Mouse (Mus musculus): Measurements from ENCODE around the gene Myom3. TPM values are rescaled to one million over a fixed set of nuclear protein-coding genes. Genes with fewer than 3 reads are reported as not detected.

Gene Myom3
- polyA plus RNA-seq, 1 experiment from 2014 or later = 0.35 TPM

DNA sequence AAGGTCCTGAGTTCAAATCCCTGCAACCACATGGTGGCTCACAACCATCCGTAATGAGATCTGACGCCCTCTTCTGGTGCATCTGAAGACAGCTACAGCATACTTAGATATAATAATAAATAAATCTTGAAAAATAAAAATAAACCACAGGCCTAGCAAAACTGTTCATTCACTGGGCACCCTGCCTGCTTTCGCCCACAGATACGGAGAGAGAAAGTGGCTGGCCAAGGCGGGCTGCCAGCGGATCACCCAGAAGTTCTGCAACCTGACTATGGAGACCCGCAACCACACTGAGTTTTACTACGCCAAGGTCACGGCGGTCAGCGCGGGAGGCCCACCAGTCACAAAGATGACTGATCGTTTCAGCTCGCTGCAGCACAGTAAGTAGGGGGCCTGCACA lies 25.6 kb upstream of the Myom3 start:
- Histone ChIP-seq H3K4me2 (replicated peaks; ENCODE audit: low read depth, low read length) (no peak overlapping the region), H3K9ac (ENCODE audit: low read depth, low read length) (no peak overlapping the region)
- no peak for ATAC-seq (ENCODE audit: low FRiP score, low TSS enrichment)

DNA sequence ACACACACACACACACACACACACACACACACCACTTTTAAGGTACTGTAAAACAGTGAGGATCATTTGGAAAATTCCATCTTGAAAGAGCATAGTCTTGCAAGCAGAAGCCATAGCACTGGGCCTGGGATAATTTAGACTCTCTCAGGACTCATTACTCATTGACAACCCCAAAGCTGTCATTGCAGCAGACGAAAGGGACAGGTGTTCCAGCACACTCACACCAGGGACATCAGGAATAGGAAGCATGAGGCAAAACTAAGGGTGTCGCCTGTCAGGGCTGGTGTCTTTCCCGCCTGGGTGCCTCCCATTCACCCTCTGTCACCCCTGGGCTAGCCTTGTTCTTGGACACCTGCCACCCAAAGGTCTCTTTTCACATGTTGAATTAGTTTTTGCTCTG lies 22.6 kb upstream of the Myom3 start:
- peaks cover 6% of the 10 kb centered on the region for H3K9me3 ChIP-seq (ENCODE audit: control insufficient read depth, low read length)
- no peak overlapping the region for H3K9ac ChIP-seq (ENCODE audit: low read depth, low read length)
- no peak for ATAC-seq (ENCODE audit: low FRiP score, low TSS enrichment)
- H3K27me3 ChIP-seq (ENCODE audit: control insufficient read depth, insufficient read depth, low read length) = no peaks in the 10 kb centered on the region
- no peak overlapping the region for H3K27ac ChIP-seq (ENCODE audit: low read depth, low read length)
- no peak overlapping the region for H3K4me3 ChIP-seq (ENCODE audit: low read length)
- 71% methylated on average over 3 of the region's 3 CpGs for WGBS
- no peaks in the 10 kb centered on the region for H3K36me3 ChIP-seq (ENCODE audit: control insufficient read depth, insufficient read depth, low read length)
- H3K4me1 ChIP-seq (ENCODE audit: control insufficient read depth, insufficient read depth, low read length) = no peaks in the 10 kb centered on the region
- no peak overlapping the region for H3K4me2 ChIP-seq (replicated peaks; ENCODE audit: low read depth, low read length)

More for the DNA sequence above, 25.6 kb upstream of the Myom3 start:
- Histone ChIP-seq H3K9me3 (ENCODE audit: control insufficient read depth, low read length) (peaks cover 6% of the 10 kb centered on the region), H3K4me3 (ENCODE audit: low read length) (no peak overlapping the region), H3K4me1 (ENCODE audit: control insufficient read depth, insufficient read depth, low read length) (no peaks in the 10 kb centered on the region), H3K36me3 (ENCODE audit: control insufficient read depth, insufficient read depth, low read length) (no peaks in the 10 kb centered on the region), H3K27ac (ENCODE audit: low read depth, low read length) (no peak overlapping the region), H3K27me3 (ENCODE audit: control insufficient read depth, insufficient read depth, low read length) (no peaks in the 10 kb centered on the region)
- WGBS = 94% methylated on average over 14 of the region's 14 CpGs

DNA sequence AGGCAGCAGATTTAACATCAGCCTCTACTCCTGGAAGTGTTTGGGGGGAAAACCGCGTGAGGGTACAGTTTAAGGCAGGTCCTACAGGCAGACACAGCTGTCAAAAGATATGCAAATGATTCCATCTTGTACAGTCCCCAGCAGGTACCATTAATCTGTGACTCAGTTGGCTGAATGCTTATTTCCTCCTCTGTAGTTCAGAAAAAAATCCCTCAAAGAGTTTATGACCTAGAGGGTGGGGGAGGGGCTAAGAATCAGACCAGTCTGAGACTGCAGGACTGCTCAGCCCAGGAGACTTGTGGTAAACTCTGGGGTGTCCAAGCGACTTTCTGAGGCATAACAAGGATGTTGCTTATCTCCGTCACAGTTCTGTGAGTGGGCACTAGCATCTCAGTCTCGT lies 21.3 kb upstream of the Myom3 start:
- Histone ChIP-seq H3K27ac (ENCODE audit: low read depth, low read length) (no peak overlapping the region), H3K27me3 (ENCODE audit: control insufficient read depth, insufficient read depth, low read length) (no peaks in the 10 kb centered on the region), H3K4me1 (ENCODE audit: control insufficient read depth, insufficient read depth, low read length) (peaks cover under 1% of the 10 kb centered on the region), H3K4me3 (ENCODE audit: low read length) (no peak overlapping the region), H3K4me2 (replicated peaks; ENCODE audit: low read depth, low read length) (no peak overlapping the region), H3K9ac (ENCODE audit: low read depth, low read length) (no peak overlapping the region), H3K36me3 (ENCODE audit: control insufficient read depth, insufficient read depth, low read length) (no peaks in the 10 kb centered on the region), H3K9me3 (ENCODE audit: control insufficient read depth, low read length) (peaks cover 6% of the 10 kb centered on the region)
- ATAC-seq (ENCODE audit: low FRiP score, low TSS enrichment) = no peak
- WGBS = 47% methylated on average over 5 of the region's 5 CpGs

DNA sequence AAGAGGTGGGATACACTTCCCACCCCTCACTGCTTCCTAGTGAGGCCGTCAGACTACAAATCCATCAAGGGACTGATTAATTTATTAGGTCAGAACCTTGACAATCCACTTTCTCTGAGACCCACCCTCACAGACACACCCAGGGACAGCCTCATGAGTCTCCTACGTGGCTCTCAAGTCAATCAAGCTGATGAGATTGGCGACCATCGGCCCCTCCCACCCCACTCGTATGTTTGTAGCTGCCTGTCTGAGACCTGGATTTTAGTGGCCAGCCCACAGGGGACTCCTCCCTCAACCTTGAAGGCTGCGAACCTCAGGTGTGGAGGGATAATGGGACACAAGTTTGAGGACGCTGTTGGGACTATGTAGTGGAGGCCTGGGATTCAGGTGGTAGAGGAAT lies 20.4 kb upstream of the Myom3 start:
- no peak for ATAC-seq (ENCODE audit: low FRiP score, low TSS enrichment)
- Histone ChIP-seq H3K4me2 (replicated peaks; ENCODE audit: low read depth, low read length) (no peak overlapping the region), H3K9ac (ENCODE audit: low read depth, low read length) (no peak overlapping the region)

DNA sequence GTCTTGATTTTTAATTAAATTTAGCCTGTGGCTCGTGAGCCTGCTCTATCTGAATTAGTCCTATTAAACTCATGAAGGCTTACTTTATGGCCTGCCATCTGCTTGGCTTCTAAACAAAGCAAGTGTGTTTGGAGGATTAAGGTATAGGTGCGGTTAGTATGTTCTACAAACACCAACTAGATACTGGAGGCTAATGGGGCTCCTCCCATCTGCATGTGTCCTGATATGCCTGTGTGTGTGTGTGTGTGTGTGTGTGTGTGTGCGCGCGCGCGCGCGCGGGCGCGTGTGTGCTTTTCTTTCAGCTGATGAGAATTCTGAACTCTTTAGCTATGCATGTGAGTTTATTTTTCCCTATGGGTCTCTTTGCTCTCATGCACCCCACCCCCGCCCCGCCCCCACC lies 19.8 kb upstream of the Myom3 start:
- 89% methylated on average over 14 of the region's 14 CpGs for WGBS
- H3K4me3 ChIP-seq (ENCODE audit: low read length) = no peak overlapping the region
- ATAC-seq (ENCODE audit: low FRiP score, low TSS enrichment) = no peak
- H3K4me1 ChIP-seq (ENCODE audit: control insufficient read depth, insufficient read depth, low read length) = peaks cover 8% of the 10 kb centered on the region
- no peak overlapping the region for H3K27ac ChIP-seq (ENCODE audit: low read depth, low read length)
- H3K27me3 ChIP-seq (ENCODE audit: control insufficient read depth, insufficient read depth, low read length) = no peaks in the 10 kb centered on the region
- H3K9me3 ChIP-seq (ENCODE audit: control insufficient read depth, low read length) = peaks cover 2% of the 10 kb centered on the region
- H3K9ac ChIP-seq (ENCODE audit: low read depth, low read length) = no peak overlapping the region
- no peaks in the 10 kb centered on the region for H3K36me3 ChIP-seq (ENCODE audit: control insufficient read depth, insufficient read depth, low read length)
- H3K4me2 ChIP-seq (replicated peaks; ENCODE audit: low read depth, low read length) = no peak overlapping the region

More for the DNA sequence above, 20.4 kb upstream of the Myom3 start:
- no peak overlapping the region for H3K4me3 ChIP-seq (ENCODE audit: low read length)
- H3K27ac ChIP-seq (ENCODE audit: low read depth, low read length) = no peak overlapping the region
- H3K4me1 ChIP-seq (ENCODE audit: control insufficient read depth, insufficient read depth, low read length) = peaks cover 8% of the 10 kb centered on the region
- H3K36me3 ChIP-seq (ENCODE audit: control insufficient read depth, insufficient read depth, low read length) = no peaks in the 10 kb centered on the region
- peaks cover 6% of the 10 kb centered on the region for H3K9me3 ChIP-seq (ENCODE audit: control insufficient read depth, low read length)
- no peaks in the 10 kb centered on the region for H3K27me3 ChIP-seq (ENCODE audit: control insufficient read depth, insufficient read depth, low read length)
- 65% methylated on average over 7 of the region's 7 CpGs for WGBS

DNA sequence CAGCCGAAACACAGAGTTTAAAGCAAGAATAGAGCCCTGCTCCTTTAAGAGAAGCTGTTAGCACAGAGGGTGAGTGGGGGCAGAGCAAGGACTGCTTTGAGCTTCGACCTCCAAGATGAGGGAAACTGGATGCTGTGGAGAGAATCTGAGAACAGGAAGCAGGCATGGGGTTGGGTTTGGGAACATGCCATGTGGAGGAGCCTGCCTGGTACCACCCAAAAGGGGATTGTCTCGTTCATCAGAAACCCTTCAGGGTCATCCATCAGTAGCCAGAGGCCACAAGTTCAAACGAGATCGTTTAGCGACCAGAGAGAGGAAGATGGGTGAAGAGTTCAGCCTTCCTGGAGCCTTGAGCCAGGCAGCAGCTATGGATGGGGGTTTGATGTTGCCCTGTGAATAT lies 16.0 kb upstream of the Myom3 start:
- Histone ChIP-seq H3K27ac (ENCODE audit: low read depth, low read length) (no peak overlapping the region), H3K4me1 (ENCODE audit: control insufficient read depth, insufficient read depth, low read length) (peaks cover 22% of the 10 kb centered on the region), H3K27me3 (ENCODE audit: control insufficient read depth, insufficient read depth, low read length) (no peaks in the 10 kb centered on the region), H3K9me3 (ENCODE audit: control insufficient read depth, low read length) (no peaks in the 10 kb centered on the region), H3K9ac (ENCODE audit: low read depth, low read length) (no peak overlapping the region), H3K36me3 (ENCODE audit: control insufficient read depth, insufficient read depth, low read length) (no peaks in the 10 kb centered on the region), H3K4me3 (ENCODE audit: low read length) (no peak overlapping the region), H3K4me2 (replicated peaks; ENCODE audit: low read depth, low read length) (no peak overlapping the region)
- 11% methylated on average over 6 of the region's 6 CpGs for WGBS
- peak; percentile 38; the same call in 1 of the 2 replicates for ATAC-seq (ENCODE audit: low FRiP score, low TSS enrichment)

DNA sequence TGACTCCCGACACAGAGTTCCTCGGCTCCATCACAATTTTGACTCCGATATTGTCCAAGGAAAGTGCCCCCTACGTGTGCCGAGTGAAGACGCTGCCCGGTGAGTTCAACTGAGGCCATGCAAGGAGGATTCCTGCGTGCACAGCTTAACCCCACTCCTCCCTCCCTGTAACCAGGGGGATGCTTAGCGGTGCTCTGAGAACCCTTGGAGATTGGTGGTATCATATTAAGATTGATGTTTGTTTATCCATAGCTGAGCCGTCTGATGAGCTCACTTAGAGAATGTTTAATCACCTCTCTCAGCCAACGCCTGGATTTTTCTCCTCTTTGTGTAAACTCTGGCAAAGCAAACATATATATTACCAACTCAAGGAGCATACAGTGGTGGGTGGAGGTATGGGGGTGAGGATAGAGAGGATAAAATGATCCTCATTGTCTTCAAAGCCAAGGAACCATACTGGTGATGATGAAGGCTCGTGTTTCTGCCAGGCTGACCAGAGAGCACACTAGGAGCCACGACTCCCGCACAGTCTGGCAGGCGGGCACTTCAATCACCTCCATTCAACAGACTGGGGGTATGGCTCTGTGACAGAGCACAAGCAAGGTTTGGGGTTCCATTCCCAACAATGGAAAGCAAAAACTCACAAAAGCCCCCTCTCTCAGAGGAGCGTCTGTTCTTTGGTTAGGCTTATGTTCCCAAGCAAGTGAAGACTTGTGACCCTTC lies 14.6 kb upstream of the Myom3 start:
- H3K27ac ChIP-seq (ENCODE audit: low read depth, low read length) = no peak overlapping the region; the same call in 1 of the 2 replicates
- H3K36me3 ChIP-seq (ENCODE audit: control insufficient read depth, insufficient read depth, low read length) = no peaks in the 10 kb centered on the region
- H3K4me1 ChIP-seq (ENCODE audit: control insufficient read depth, insufficient read depth, low read length) = peaks cover 22% of the 10 kb centered on the region
- no peaks in the 10 kb centered on the region for H3K27me3 ChIP-seq (ENCODE audit: control insufficient read depth, insufficient read depth, low read length)
- WGBS = 21% methylated on average over 16 of the region's 16 CpGs
- no peak overlapping the region for H3K4me2 ChIP-seq (replicated peaks; ENCODE audit: low read depth, low read length)
- no peaks in the 10 kb centered on the region for H3K9me3 ChIP-seq (ENCODE audit: control insufficient read depth, low read length)
- no peak overlapping the region for H3K4me3 ChIP-seq (ENCODE audit: low read length)
- H3K9ac ChIP-seq (ENCODE audit: low read depth, low read length) = no peak overlapping the region
- ATAC-seq (ENCODE audit: low FRiP score, low TSS enrichment) = peak; percentile 60

DNA sequence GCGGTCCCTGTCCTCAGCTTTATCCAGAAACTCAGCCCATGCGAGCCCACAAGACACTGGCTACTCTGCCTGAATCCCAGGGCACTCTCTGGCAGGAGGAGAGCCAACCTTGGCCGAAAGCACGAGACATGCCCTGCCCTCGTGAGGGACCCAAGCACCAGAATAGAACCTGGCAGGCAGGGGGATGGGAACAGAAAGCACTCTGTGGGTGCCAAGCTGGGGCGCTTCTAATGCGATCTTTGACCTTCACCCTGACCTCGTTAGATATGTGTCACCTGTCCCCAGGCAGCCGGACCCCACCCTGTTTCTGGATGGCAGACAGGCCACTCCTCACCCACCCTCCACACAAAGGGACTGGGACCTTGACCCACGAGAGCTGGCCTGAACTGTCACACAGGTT lies 13.9 kb upstream of the Myom3 start:
- H3K36me3 ChIP-seq (ENCODE audit: control insufficient read depth, insufficient read depth, low read length) = no peaks in the 10 kb centered on the region
- no peak overlapping the region for H3K4me2 ChIP-seq (replicated peaks; ENCODE audit: low read depth, low read length)
- 65% methylated on average over 10 of the region's 10 CpGs for WGBS
- no peaks in the 10 kb centered on the region for H3K27me3 ChIP-seq (ENCODE audit: control insufficient read depth, insufficient read depth, low read length)
- H3K4me1 ChIP-seq (ENCODE audit: control insufficient read depth, insufficient read depth, low read length) = peaks cover 22% of the 10 kb centered on the region
- ATAC-seq (ENCODE audit: low FRiP score, low TSS enrichment) = 0 out of 2 replicates have a peak, but pooled peaks have one; percentile 3
- no peak overlapping the region for H3K9ac ChIP-seq (ENCODE audit: low read depth, low read length)
- H3K9me3 ChIP-seq (ENCODE audit: control insufficient read depth, low read length) = no peaks in the 10 kb centered on the region
- H3K27ac ChIP-seq (ENCODE audit: low read depth, low read length) = no peak overlapping the region
- no peak overlapping the region for H3K4me3 ChIP-seq (ENCODE audit: low read length)

DNA sequence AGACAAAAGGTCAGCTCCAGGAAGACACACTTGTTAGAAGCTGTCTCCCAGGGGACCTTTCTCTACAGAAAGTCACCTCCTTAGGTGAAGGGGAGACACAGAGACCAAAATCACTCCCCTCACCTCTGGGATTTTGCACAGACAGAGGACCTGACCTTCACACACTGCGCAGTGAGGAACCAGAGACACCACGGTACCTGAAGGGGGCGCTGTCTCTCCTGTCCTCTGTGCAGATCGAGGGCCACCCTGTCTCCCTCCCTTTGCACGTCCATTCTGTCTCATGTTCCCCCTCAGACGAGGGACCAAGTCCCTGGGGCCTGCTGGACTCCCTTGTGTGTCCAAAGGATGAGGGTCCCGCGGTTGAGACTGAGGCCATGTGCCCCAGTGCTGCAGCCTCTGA lies 8.6 kb upstream of the Myom3 start:
- Histone ChIP-seq H3K9me3 (ENCODE audit: control insufficient read depth, low read length) (peaks cover 5% of the 10 kb centered on the region; the same call in 1 of the 2 replicates), H3K27me3 (ENCODE audit: control insufficient read depth, insufficient read depth, low read length) (no peaks in the 10 kb centered on the region), H3K27ac (ENCODE audit: low read depth, low read length) (no peak overlapping the region), H3K4me1 (ENCODE audit: control insufficient read depth, insufficient read depth, low read length) (0 out of 2 replicates have a peak, but pooled peaks cover 6% of the 10 kb centered on the region), H3K36me3 (ENCODE audit: control insufficient read depth, insufficient read depth, low read length) (no peaks in the 10 kb centered on the region), H3K4me2 (replicated peaks; ENCODE audit: low read depth, low read length) (no peak overlapping the region), H3K9ac (ENCODE audit: low read depth, low read length) (no peak overlapping the region), H3K4me3 (ENCODE audit: low read length) (no peak overlapping the region)
- no peak for ATAC-seq (ENCODE audit: low FRiP score, low TSS enrichment)
- 77% methylated on average over 8 of the region's 8 CpGs for WGBS

Measured in kidney, embryonic 14.5 days (tissue).